Comparison of ENCODE assay signal across 17 mouse cellular contexts in the genomic region with DNA sequence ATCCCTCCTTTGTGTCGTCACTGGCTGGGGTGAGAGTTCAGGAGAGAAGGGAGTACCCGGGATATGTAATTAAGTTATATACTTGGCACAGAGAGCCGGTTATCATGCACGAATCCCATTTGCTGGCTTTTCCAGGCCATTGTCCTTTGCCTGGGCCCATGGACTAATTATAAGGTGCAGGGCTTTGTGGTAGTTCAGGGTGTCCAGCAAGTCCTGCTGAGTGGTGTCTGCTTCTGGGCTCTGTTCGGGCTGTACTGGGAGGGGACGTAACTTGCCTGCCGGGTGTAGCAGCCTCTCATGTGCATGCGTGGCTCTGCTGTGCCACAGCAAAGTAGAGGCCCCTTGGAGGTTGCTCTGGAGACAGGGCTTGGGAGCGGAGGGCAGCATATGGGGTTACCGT. TPM values are rescaled to one million over a fixed set of nuclear protein-coding genes. Genes with fewer than 3 reads are reported as not detected.
"Had no signal": no experiment of that assay in that cellular context is flagged by ENCODE, and none has a peak within 500 bp of the region (broad histone marks: within the 10 kb centered on the region; RNA-seq: fewer than 3 reads in every experiment).

No protein-coding gene starts in this region.

- H3K27ac ChIP-seq: kidney, postnatal 0 days; limb, embryonic 15.5 days; liver, embryonic 12.5 days; neural tube, embryonic 15.5 days had no signal

- H3K4me3 ChIP-seq: limb, embryonic 15.5 days; liver, embryonic 12.5 days; myocyte; neural tube, embryonic 15.5 days had no signal

- DNase-seq: kidney, adult 11 months; kidney, adult 9 months; kidney, postnatal 36 days; layer of hippocampus, adult 9-11 months; layer of hippocampus, postnatal 36 days; lung, embryonic 14.5 days; lung, postnatal 10 days; lung, postnatal 4 days; right cerebral cortex, postnatal 4 days; spleen, adult 18-20 months; thymus, adult 18-20 months; thymus, postnatal 25 days had no signal

- H3K4me2 ChIP-seq: limb, embryonic 15.5 days; liver, embryonic 12.5 days; lung, embryonic 14.5 days; neural tube, embryonic 15.5 days had no signal

- H3K9me3 ChIP-seq: limb, embryonic 15.5 days; liver, embryonic 12.5 days; neural tube, embryonic 15.5 days had no signal

- ATAC-seq: liver, embryonic 12.5 days had no signal

- H3K36me3 ChIP-seq: limb, embryonic 15.5 days; liver, embryonic 12.5 days; neural tube, embryonic 15.5 days had no signal

- H3K4me1 ChIP-seq: liver, embryonic 12.5 days had no signal

- H3K9ac ChIP-seq: limb, embryonic 15.5 days; liver, embryonic 12.5 days; lung, embryonic 14.5 days; neural tube, embryonic 15.5 days had no signal

RNA-seq across cellular contexts. Expression of gene Pitx1, which starts 24.5 kb away (rescaled TPM):
- polyA plus RNA-seq: myocyte; neural tube, embryonic 15.5 days had no signal
